Mouse (Mus musculus) left cerebral cortex, postnatal 36 days (tissue): ENCODE results near the gene Vps54. TPM values are rescaled to one million over a fixed set of nuclear protein-coding genes. Genes with fewer than 3 reads are reported as not detected.
"Not testable (repeated sequence)": the region's sequence is repeated elsewhere in the genome, so short reads cannot be mapped to it uniquely, and the experiment has no call there.

Experiments
- DNase-seq, 2 experiments: peaks; one replicate each; pipeline ENCODE4 v3.0.0; 2021 to 2022; ENCODE audit warnings: low spot score in 2 of 2, mixed read lengths in 1 of 2
- intact Hi-C: fragments of 180-260 bp; cut with DNase I; formaldehyde crosslinking; loops from one replicate; pipeline ENCODE4 v1.15.1; 2025
- total RNA-seq, 2 experiments: library from RNA; stranded (reverse); gene quantifications; 2 replicates each; pipeline ENCODE4 v1.2.3; 2021

The Vps54 gene
- 10 to 100 TPM; 25.8 to 30.7 TPM for total RNA-seq

- DNase-seq: peak; percentile 65 to 72
- intact Hi-C loops: no loop called here
Measured at GRCm38 (mm10) chr11:21239021-21239661, at the start of gene Vps54. Vps54 (plus strand) TSS chr11:21239281.

GRCm38 (mm10) chr11:21191821-21192220, 47.3 kb upstream of the Vps54 start:
- intact Hi-C loops, DNase-seq: not testable (repeated sequence)

GRCm38 (mm10) chr11:21194851-21195250, 44.2 kb upstream of the Vps54 start:
- intact Hi-C loops: no loop called here
- no peak for DNase-seq

- intact Hi-C loops: no loop called here
- DNase-seq: no peak
Measured at GRCm38 (mm10) chr11:21209046-21209445, 30.0 kb upstream of the Vps54 start.

- intact Hi-C loops, DNase-seq: not testable (repeated sequence)
Measured at GRCm38 (mm10) chr11:21209701-21210100, 29.4 kb upstream of the Vps54 start.

GRCm38 (mm10) chr11:21217419-21217818, 21.7 kb upstream of the Vps54 start:
- intact Hi-C loops: no loop called here
- DNase-seq: no peak

- intact Hi-C loops: no loop called here
Measured at GRCm38 (mm10) chr11:21219281-21219680, 19.8 kb upstream of the Vps54 start.

GRCm38 (mm10) chr11:21219851-21220587, 19.1 kb upstream of the Vps54 start:
- intact Hi-C loops: no loop called here
- DNase-seq: no peak

More at GRCm38 (mm10) chr11:21219281-21219680, 19.8 kb upstream of the Vps54 start:
- no peak for DNase-seq

- intact Hi-C loops: no loop called here
- no peak for DNase-seq
Measured at GRCm38 (mm10) chr11:21220754-21221153, 18.3 kb upstream of the Vps54 start.

- no peak for DNase-seq
- intact Hi-C loops: no loop called here
Measured at GRCm38 (mm10) chr11:21221396-21221795, 17.7 kb upstream of the Vps54 start.

GRCm38 (mm10) chr11:21222606-21223207, 16.4 kb upstream of the Vps54 start:
- DNase-seq: no peak
- intact Hi-C loops: no loop called here

- intact Hi-C loops: no loop called here
- DNase-seq: no peak
Measured at GRCm38 (mm10) chr11:21223539-21223938, 15.5 kb upstream of the Vps54 start.

GRCm38 (mm10) chr11:21224041-21224440, 15.0 kb upstream of the Vps54 start:
- intact Hi-C loops: no loop called here

GRCm38 (mm10) chr11:21224446-21224845, 14.6 kb upstream of the Vps54 start:
- no peak for DNase-seq
- intact Hi-C loops: no loop called here

More at GRCm38 (mm10) chr11:21224041-21224440, 15.0 kb upstream of the Vps54 start:
- no peak for DNase-seq

GRCm38 (mm10) chr11:21224983-21225382, 14.1 kb upstream of the Vps54 start:
- intact Hi-C loops: no loop called here
- DNase-seq: no peak

GRCm38 (mm10) chr11:21235381-21235780, 3.7 kb upstream of the Vps54 start:
- intact Hi-C loops: no loop called here
- DNase-seq: no peak

- intact Hi-C loops: no loop called here
- DNase-seq: no peak
Measured at GRCm38 (mm10) chr11:21235821-21236220, 3.3 kb upstream of the Vps54 start.

- intact Hi-C loops: no loop called here
- DNase-seq: no peak
Measured at GRCm38 (mm10) chr11:21236996-21237395, 2.1 kb upstream of the Vps54 start.

- no peak for DNase-seq
- intact Hi-C loops: no loop called here
Measured at GRCm38 (mm10) chr11:21237474-21238278, 1.4 kb upstream of the Vps54 start.
